Mouse (Mus musculus): ENCODE measurements at regions not wholly inside any gene's neighbourhood (a gene's known extent, or its start where the extent isn't known, plus 50 kb on each side); places are given as distances from the start of the nearest gene placed in this dataset.

GRCm38 (mm10) chr14:80170450-80171180 is 186.7 kb downstream of the Olfm4 start:
- no peaks in the 10 kb centered on the region for H3K4me1 ChIP-seq (ENCODE audit: control insufficient read depth, insufficient read depth, low read length)
- TF ChIP-seq POLR2A (IDR thresholded peaks at IDR 0.05; ENCODE audit: low read depth, low read length): no peak
- no peak for TF ChIP-seq CTCF (IDR thresholded peaks at IDR 0.05; ENCODE audit: borderline replicate concordance, insufficient read depth, low read length)
- H3K27ac ChIP-seq (ENCODE audit: insufficient read depth, low read length): no peak overlapping the region
- H3K4me3 ChIP-seq (ENCODE audit: insufficient read depth, low read length): no peak overlapping the region

GRCm38 (mm10) chr14:80172799-80173484 is 189.1 kb downstream of the Olfm4 start:
- Histone ChIP-seq H3K27ac (ENCODE audit: insufficient read depth, low read length) (no peak overlapping the region), H3K4me3 (ENCODE audit: insufficient read depth, low read length) (no peak overlapping the region)

GRCm38 (mm10) chr14:80176464-80176863 is 192.6 kb downstream of the Olfm4 start:
- H3K4me3 ChIP-seq (ENCODE audit: insufficient read depth, low read length): no peak overlapping the region
- no peak for TF ChIP-seq POLR2A (IDR thresholded peaks at IDR 0.05; ENCODE audit: low read depth, low read length)
- TF ChIP-seq CTCF (IDR thresholded peaks at IDR 0.05; ENCODE audit: borderline replicate concordance, insufficient read depth, low read length): no peak
- no peak overlapping the region for H3K27ac ChIP-seq (ENCODE audit: insufficient read depth, low read length)
- H3K4me1 ChIP-seq (ENCODE audit: control insufficient read depth, insufficient read depth, low read length): no peaks in the 10 kb centered on the region

More at GRCm38 (mm10) chr14:80172799-80173484, 189.1 kb downstream of the Olfm4 start:
- TF ChIP-seq POLR2A (IDR thresholded peaks at IDR 0.05; ENCODE audit: low read depth, low read length): no peak
- no peak for TF ChIP-seq CTCF (IDR thresholded peaks at IDR 0.05; ENCODE audit: borderline replicate concordance, insufficient read depth, low read length)
- no peaks in the 10 kb centered on the region for H3K4me1 ChIP-seq (ENCODE audit: control insufficient read depth, insufficient read depth, low read length)

GRCm38 (mm10) chr14:80195041-80195440 is 211.2 kb downstream of the Olfm4 start:
- Histone ChIP-seq H3K27ac (ENCODE audit: insufficient read depth, low read length) (no peak overlapping the region), H3K4me3 (ENCODE audit: insufficient read depth, low read length) (no peak overlapping the region), H3K4me1 (ENCODE audit: control insufficient read depth, insufficient read depth, low read length) (no peaks in the 10 kb centered on the region)
- TF ChIP-seq POLR2A (IDR thresholded peaks at IDR 0.05; ENCODE audit: low read depth, low read length): no peak
- no peak for TF ChIP-seq CTCF (IDR thresholded peaks at IDR 0.05; ENCODE audit: borderline replicate concordance, insufficient read depth, low read length)

GRCm38 (mm10) chr14:80212916-80213315 is 229.0 kb downstream of the Olfm4 start:
- no peak overlapping the region for H3K4me3 ChIP-seq (ENCODE audit: insufficient read depth, low read length)
- H3K4me1 ChIP-seq (ENCODE audit: control insufficient read depth, insufficient read depth, low read length): no peaks in the 10 kb centered on the region
- H3K27ac ChIP-seq (ENCODE audit: insufficient read depth, low read length): no peak overlapping the region
- no peak for TF ChIP-seq POLR2A (IDR thresholded peaks at IDR 0.05; ENCODE audit: low read depth, low read length)
- no peak for TF ChIP-seq CTCF (IDR thresholded peaks at IDR 0.05; ENCODE audit: borderline replicate concordance, insufficient read depth, low read length)

- H3K4me1 ChIP-seq (ENCODE audit: control insufficient read depth, insufficient read depth, low read length): no peaks in the 10 kb centered on the region
- TF ChIP-seq POLR2A (IDR thresholded peaks at IDR 0.05; ENCODE audit: low read depth, low read length): no peak
- no peak for TF ChIP-seq CTCF (IDR thresholded peaks at IDR 0.05; ENCODE audit: borderline replicate concordance, insufficient read depth, low read length)
- no peak overlapping the region for H3K4me3 ChIP-seq (ENCODE audit: insufficient read depth, low read length)
- no peak overlapping the region for H3K27ac ChIP-seq (ENCODE audit: insufficient read depth, low read length)
These were observed 229.8 kb downstream of the Olfm4 start for GRCm38 (mm10) chr14:80213666-80214065.

- Histone ChIP-seq H3K27ac (ENCODE audit: insufficient read depth, low read length) (no peak overlapping the region), H3K4me1 (ENCODE audit: control insufficient read depth, insufficient read depth, low read length) (no peaks in the 10 kb centered on the region), H3K4me3 (ENCODE audit: insufficient read depth, low read length) (no peak overlapping the region)
- TF ChIP-seq POLR2A (IDR thresholded peaks at IDR 0.05; ENCODE audit: low read depth, low read length): no peak
- TF ChIP-seq CTCF (IDR thresholded peaks at IDR 0.05; ENCODE audit: borderline replicate concordance, insufficient read depth, low read length): peak; percentile 94
These were observed 232.2 kb downstream of the Olfm4 start for GRCm38 (mm10) chr14:80215960-80216552.

GRCm38 (mm10) chr14:80232066-80232465 is 248.2 kb downstream of the Olfm4 start:
- no peak overlapping the region for H3K27ac ChIP-seq (ENCODE audit: insufficient read depth, low read length)
- TF ChIP-seq POLR2A (IDR thresholded peaks at IDR 0.05; ENCODE audit: low read depth, low read length): no peak
- no peak for TF ChIP-seq CTCF (IDR thresholded peaks at IDR 0.05; ENCODE audit: borderline replicate concordance, insufficient read depth, low read length)
- H3K4me3 ChIP-seq (ENCODE audit: insufficient read depth, low read length): no peak overlapping the region
- no peaks in the 10 kb centered on the region for H3K4me1 ChIP-seq (ENCODE audit: control insufficient read depth, insufficient read depth, low read length)

GRCm38 (mm10) chr14:80232976-80233375 is 249.1 kb downstream of the Olfm4 start:
- no peak overlapping the region for H3K27ac ChIP-seq (ENCODE audit: insufficient read depth, low read length)
- no peaks in the 10 kb centered on the region for H3K4me1 ChIP-seq (ENCODE audit: control insufficient read depth, insufficient read depth, low read length)
- no peak for TF ChIP-seq CTCF (IDR thresholded peaks at IDR 0.05; ENCODE audit: borderline replicate concordance, insufficient read depth, low read length)
- no peak for TF ChIP-seq POLR2A (IDR thresholded peaks at IDR 0.05; ENCODE audit: low read depth, low read length)
- H3K4me3 ChIP-seq (ENCODE audit: insufficient read depth, low read length): no peak overlapping the region

GRCm38 (mm10) chr14:80237136-80237535 is 253.3 kb downstream of the Olfm4 start:
- H3K4me3 ChIP-seq (ENCODE audit: insufficient read depth, low read length): no peak overlapping the region
- no peaks in the 10 kb centered on the region for H3K4me1 ChIP-seq (ENCODE audit: control insufficient read depth, insufficient read depth, low read length)
- TF ChIP-seq CTCF (IDR thresholded peaks at IDR 0.05; ENCODE audit: borderline replicate concordance, insufficient read depth, low read length): no peak
- no peak for TF ChIP-seq POLR2A (IDR thresholded peaks at IDR 0.05; ENCODE audit: low read depth, low read length)
- H3K27ac ChIP-seq (ENCODE audit: insufficient read depth, low read length): no peak overlapping the region
